Mouse (Mus musculus): ENCODE results near the gene Ripk3. TPM values are rescaled to one million over a fixed set of nuclear protein-coding genes. Genes with fewer than 3 reads are reported as not detected.
"Not testable (repeated sequence)": the region's sequence is repeated elsewhere in the genome, so short reads cannot be mapped to it uniquely, and the experiment has no call there.

Ripk3 gene
- polyA plus RNA-seq, 1 experiment from 2014 or later: 4.3 TPM

DNA sequence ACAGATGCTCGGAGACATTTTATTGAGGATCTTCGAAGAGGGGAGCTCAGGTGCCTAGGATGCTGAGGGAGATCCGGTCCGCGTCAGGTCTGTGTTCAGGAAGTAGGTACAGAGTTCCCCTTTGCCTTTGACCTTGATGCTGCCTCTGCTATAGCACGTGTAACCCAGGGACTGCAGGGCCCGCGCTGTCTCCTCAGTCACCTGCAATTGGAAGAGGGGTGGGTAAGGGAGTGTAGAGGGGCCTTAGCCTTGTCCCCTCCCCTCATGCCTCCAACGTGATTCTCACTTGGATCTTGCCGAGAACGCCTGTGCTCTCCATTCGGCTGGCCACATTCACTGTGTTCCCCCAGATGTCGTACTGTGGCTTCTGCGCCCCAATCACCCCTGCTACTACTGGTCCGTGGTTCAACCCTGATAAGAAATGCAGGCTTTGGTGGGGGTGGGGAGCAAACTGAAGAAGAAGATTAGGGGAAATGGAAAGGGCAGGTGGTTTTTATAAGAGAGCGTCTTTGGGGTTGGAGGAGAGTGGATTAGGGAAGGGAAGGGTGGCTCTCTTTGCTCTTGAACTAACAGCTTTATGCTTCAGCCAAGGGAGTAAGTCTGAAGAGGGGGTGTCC lies 19.5 kb downstream of the Ripk3 start:
- no peak overlapping the region for H3K4me3 ChIP-seq
- no peaks in the 10 kb centered on the region for H3K9me3 ChIP-seq
- H3K36me3 ChIP-seq: no peaks in the 10 kb centered on the region
- no peak overlapping the region for H3K4me2 ChIP-seq
- ATAC-seq (ENCODE audit: low read depth): no peak
- peaks cover 68% of the 10 kb centered on the region for H3K27me3 ChIP-seq
- peaks cover 10% of the 10 kb centered on the region for H3K4me1 ChIP-seq (replicated peaks)
- no peak overlapping the region for H3K27ac ChIP-seq (replicated peaks)
- WGBS: 75% methylated on average over 16 of the region's 16 CpGs
- no peak overlapping the region for H3K9ac ChIP-seq

DNA sequence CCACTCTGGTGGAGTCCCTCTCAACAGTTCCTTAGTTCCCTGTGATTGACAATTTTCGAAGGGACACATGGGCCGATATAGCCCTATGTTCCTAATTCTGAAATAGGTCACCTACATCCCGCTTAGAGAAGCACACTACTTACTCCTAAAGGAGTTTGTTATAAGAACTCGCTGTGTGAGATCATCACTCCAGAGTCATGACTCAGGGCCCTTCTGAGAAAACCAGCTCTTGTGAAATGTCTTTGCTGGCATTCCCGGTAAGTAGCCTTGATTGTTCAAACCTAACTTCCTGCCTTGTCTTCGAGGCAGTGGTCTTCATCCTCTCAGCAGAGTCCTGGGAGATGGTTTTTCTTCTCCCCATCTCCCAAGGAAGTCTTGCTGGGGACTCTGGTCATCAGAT lies 20.1 kb downstream of the Ripk3 start:
- Histone ChIP-seq H3K4me2 (no peak overlapping the region), H3K4me3 (no peak overlapping the region), H3K27me3 (peaks cover 72% of the 10 kb centered on the region), H3K4me1 (replicated peaks) (peaks cover 10% of the 10 kb centered on the region), H3K9me3 (no peaks in the 10 kb centered on the region), H3K9ac (no peak overlapping the region), H3K27ac (replicated peaks) (no peak overlapping the region), H3K36me3 (no peaks in the 10 kb centered on the region)
- ATAC-seq (ENCODE audit: low read depth): no peak
- 87% methylated on average over 6 of the region's 6 CpGs for WGBS

DNA sequence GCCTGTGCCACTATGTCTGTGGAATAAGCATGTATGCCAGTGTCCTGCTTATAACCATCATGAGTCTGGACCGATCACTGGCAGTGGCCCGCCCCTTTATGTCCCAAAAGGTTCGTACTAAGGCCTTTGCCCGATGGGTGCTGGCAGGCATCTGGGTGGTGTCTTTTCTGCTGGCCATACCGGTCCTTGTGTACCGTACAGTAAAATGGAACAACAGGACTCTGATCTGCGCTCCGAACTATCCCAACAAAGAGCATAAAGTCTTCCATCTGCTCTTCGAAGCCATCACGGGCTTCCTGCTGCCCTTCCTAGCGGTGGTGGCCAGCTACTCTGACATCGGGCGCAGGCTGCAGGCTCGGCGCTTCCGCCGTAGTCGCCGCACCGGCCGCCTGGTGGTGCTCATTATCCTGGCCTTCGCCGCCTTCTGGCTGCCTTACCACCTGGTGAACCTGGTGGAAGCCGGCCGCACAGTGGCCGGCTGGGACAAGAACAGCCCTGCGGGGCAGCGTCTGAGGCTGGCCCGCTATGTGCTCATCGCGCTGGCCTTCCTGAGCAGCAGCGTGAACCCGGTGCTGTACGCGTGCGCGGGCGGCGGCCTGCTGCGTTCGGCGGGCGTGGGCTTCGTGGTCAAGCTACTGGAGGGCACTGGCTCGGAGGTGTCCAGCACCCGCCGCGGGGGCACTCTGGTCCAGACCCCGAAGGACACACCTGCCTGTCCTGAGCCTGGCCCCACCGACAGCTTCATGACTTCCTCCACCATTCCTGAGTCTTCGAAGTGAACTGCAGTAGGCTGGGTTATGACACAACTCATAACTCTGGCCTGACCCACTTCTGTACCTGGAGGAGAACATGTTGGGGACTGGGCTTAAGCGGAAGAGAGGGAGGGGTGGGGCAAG lies 20.9 kb downstream of the Ripk3 start:
- peak overlapping the region; percentile 80 for H3K4me2 ChIP-seq
- ATAC-seq (ENCODE audit: low read depth): peak; percentile 69
- H3K9me3 ChIP-seq: no peaks in the 10 kb centered on the region
- 12% methylated on average over 52 of the region's 52 CpGs for WGBS
- H3K9ac ChIP-seq: peak overlapping the region; percentile 75
- no peak overlapping the region for H3K27ac ChIP-seq (replicated peaks)
- H3K4me1 ChIP-seq (replicated peaks): peaks cover 11% of the 10 kb centered on the region
- H3K4me3 ChIP-seq: peak overlapping the region; percentile 44
- no peaks in the 10 kb centered on the region for H3K36me3 ChIP-seq
- peaks cover 76% of the 10 kb centered on the region for H3K27me3 ChIP-seq

DNA sequence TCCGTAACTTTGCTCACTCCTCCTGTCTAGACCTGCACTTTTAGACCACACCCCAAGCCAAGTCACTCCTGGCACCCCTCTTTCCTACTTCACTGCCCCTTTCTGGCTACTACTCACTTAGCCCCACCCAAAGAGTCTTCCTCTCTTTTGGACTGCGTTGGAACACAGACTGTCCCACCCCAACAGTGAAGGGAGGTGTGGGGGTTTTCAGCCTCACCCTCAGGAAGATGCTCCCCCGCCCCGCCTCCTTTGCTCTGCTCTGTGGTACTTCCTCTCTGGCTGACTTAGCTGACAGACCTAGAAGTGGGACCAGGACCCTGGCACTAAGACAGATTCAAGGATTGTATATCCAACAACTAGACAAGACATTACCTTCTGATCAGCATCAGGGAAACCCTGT lies 23.0 kb downstream of the Ripk3 start, which contains the start of gene Ltb4r1:
Gene Ltb4r1, plus strand, starts transcription at position 267 of the 400 bp plus-strand sequence.
- Histone ChIP-seq H3K4me2 (no peak within 1 kb of the TSS), H3K27me3 (peaks cover 93% of the 10 kb centered on the region), H3K36me3 (no peaks in the 10 kb centered on the region), H3K27ac (replicated peaks) (no peak within 1 kb of the TSS), H3K9me3 (no peaks in the 10 kb centered on the region), H3K4me1 (replicated peaks) (peaks cover 27% of the 10 kb centered on the region), H3K4me3 (no peak within 1 kb of the TSS), H3K9ac (no peak within 1 kb of the TSS)
- no peak for ATAC-seq (ENCODE audit: low read depth)
- 78% methylated on average over 4 of the region's 4 CpGs for WGBS

DNA sequence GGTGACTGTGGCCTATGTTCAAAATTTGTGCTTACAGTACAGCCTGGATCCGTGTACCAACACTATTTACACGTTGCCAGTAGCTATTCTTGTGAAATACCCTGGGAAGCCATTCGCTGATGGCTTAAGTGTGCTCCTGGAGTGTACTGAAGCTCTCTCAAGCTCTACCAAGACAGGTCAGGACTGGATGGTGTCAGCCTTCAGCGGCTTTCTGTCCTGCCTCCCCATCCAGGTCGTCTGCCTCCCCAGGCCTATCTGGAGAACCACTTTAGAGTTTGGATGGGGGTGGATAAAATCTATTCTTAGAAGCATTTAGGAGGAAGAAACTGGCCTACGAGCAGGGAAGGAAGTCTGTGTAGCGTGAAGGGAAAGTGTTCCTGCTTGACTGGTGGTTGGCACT lies 25.5 kb downstream of the Ripk3 start:
- no peaks in the 10 kb centered on the region for H3K9me3 ChIP-seq
- H3K27ac ChIP-seq (replicated peaks): no peak overlapping the region
- H3K36me3 ChIP-seq: no peaks in the 10 kb centered on the region
- H3K4me3 ChIP-seq: no peak overlapping the region; the same call in 1 of the 2 replicates
- 61% methylated on average over 7 of the region's 7 CpGs for WGBS
- H3K27me3 ChIP-seq: peaks cover 74% of the 10 kb centered on the region
- no peak for ATAC-seq (ENCODE audit: low read depth)
- peak overlapping the region; percentile 79; the same call in 1 of the 2 replicates for H3K9ac ChIP-seq
- peaks cover 30% of the 10 kb centered on the region for H3K4me1 ChIP-seq (replicated peaks)
- peak overlapping the region; percentile 88; the same call in 1 of the 2 replicates for H3K4me2 ChIP-seq

DNA sequence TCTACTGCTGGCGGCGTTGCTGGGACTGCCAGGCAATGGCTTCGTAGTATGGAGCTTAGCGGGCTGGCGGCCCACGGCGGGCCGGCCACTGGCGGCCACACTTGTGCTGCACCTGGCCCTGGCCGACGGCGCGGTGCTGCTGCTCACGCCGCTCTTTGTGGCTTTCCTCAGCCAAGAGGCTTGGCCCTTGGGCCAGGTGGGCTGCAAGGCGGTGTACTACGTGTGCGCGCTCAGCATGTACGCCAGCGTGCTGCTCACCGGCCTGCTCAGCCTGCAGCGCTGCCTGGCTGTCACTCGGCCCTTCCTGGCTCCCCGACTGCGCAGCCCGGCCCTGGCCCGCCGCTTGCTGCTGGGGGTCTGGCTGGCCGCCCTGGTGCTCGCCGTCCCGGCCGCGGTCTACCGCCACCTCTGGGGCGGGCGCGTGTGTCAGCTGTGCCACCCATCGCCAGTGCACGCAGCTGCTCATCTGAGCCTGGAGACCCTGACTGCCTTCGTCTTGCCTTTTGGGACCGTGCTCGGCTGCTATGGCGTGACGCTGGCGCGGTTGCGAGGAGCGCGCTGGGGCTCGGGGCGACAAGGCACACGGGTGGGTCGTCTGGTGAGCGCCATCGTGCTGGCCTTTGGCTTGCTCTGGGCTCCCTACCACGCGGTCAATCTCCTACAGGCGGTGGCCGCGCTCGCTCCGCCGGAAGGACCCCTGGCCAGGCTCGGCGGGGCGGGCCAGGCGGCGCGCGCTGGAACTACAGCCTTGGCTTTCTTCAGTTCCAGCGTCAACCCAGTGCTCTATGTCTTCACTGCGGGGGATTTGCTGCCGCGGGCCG lies 26.5 kb downstream of the Ripk3 start:
- under 1% methylated on average over 77 of the region's 77 CpGs for WGBS
- Histone ChIP-seq H3K27ac (replicated peaks) (peak overlapping the region; percentile 70), H3K4me2 (peak overlapping the region; percentile 88), H3K4me1 (replicated peaks) (peaks cover 23% of the 10 kb centered on the region), H3K4me3 (peak overlapping the region; percentile 52), H3K36me3 (no peaks in the 10 kb centered on the region), H3K9ac (peak overlapping the region; percentile 79), H3K9me3 (no peaks in the 10 kb centered on the region), H3K27me3 (peaks cover 65% of the 10 kb centered on the region)
- ATAC-seq (ENCODE audit: low read depth): peak; percentile 73

DNA sequence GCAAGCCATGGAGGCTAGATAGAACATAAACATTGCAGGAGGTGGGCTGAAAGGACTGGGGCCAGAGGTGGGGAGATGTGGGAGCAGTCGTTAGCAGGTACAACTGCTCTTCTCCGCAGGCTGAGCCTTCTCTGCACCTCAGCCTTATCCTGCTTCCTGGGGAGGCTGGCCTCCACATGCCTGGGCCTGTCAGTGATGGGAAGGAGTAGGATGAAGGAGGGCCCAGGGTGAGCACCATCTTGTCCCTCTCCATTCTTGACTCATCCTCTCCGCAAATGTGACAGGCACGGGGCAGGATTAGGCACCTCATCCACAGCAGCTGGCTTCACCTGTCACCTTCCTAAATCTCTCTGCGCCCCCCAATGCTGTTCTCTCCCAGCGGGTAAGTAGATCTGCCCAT lies 27.5 kb downstream of the Ripk3 start, which contains the start of gene Ltb4r2:
Gene Ltb4r2, plus strand, starts transcription at position 266 of the 400 bp plus-strand sequence.
- Histone ChIP-seq H3K27ac (replicated peaks) (peak within 1 kb of the TSS; percentile 70), H3K9ac (peak within 1 kb of the TSS; percentile 79), H3K4me1 (replicated peaks) (peaks cover 23% of the 10 kb centered on the region), H3K4me3 (peak within 1 kb of the TSS; percentile 52), H3K9me3 (no peaks in the 10 kb centered on the region), H3K4me2 (peak within 1 kb of the TSS; percentile 88), H3K27me3 (peaks cover 56% of the 10 kb centered on the region), H3K36me3 (peaks cover 8% of the 10 kb centered on the region)
- WGBS: 71% methylated on average over 6 of the region's 6 CpGs
- ATAC-seq (ENCODE audit: low read depth): no peak

DNA sequence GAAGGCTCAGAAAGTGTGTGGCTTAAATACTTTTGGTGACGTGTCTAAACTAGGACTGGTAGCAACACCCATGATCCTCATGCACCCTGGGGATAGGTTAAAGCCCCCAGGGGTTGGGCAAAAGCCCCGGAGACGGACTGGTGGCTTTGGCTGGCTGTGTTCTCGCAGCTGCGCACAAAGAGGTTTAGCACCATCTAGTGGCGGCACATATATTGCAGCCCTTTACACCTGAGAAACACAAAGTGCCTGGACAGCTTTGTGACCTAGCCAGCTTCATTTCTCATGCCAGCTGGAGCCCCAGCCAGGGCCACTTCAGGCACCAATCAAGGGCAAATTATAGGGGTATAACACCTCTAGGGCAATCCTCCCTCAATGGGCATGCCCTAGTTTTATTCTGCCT lies 28.5 kb downstream of the Ripk3 start:
- H3K4me3 ChIP-seq; H3K9me3 ChIP-seq; ATAC-seq (ENCODE audit: low read depth); H3K27ac ChIP-seq (replicated peaks); H3K9ac ChIP-seq: not testable (repeated sequence)
- H3K36me3 ChIP-seq: peaks cover 18% of the 10 kb centered on the region
- peaks cover 23% of the 10 kb centered on the region for H3K4me1 ChIP-seq (replicated peaks)
- peak overlapping the region; percentile 39 for H3K4me2 ChIP-seq
- WGBS: 4% methylated on average over 6 of the region's 6 CpGs
- H3K27me3 ChIP-seq: peaks cover 46% of the 10 kb centered on the region

DNA sequence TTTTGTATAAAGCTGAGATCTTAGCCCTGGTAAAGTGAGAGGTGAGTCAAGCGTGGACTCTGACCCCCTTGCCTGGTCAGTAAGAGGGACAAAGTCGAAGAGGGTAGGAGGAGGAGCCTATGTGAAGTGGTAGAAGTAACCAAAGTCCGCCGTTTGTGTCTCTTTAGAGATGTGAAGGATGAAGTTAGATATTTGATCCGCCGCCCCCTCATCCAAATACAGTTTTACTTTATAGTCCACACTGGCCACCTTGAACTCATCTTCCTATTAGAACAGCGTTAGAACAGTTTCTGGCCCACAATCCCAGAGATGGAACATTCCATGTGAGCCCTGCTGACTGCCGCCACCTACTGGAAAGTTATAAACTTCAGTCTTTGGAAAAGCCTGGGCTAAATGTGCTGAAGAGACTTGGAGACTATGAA lies 30.3 kb downstream of the Ripk3 start, which contains the start of gene Cideb:
Gene Cideb, minus strand, starts transcription at position 96 of the 422 bp plus-strand sequence.
- H3K9ac ChIP-seq: no peak within 1 kb of the TSS
- no peaks in the 10 kb centered on the region for H3K9me3 ChIP-seq
- peaks cover 23% of the 10 kb centered on the region for H3K4me1 ChIP-seq (replicated peaks)
- H3K36me3 ChIP-seq: peaks cover 36% of the 10 kb centered on the region
- H3K27me3 ChIP-seq: peaks cover 28% of the 10 kb centered on the region
- WGBS: 22% methylated on average over 8 of the region's 8 CpGs
- H3K27ac ChIP-seq (replicated peaks): no peak within 1 kb of the TSS
- ATAC-seq (ENCODE audit: low read depth): no peak
- no peak within 1 kb of the TSS for H3K4me3 ChIP-seq
- H3K4me2 ChIP-seq: peak within 1 kb of the TSS; percentile 20; the same call in 1 of the 2 replicates

DNA sequence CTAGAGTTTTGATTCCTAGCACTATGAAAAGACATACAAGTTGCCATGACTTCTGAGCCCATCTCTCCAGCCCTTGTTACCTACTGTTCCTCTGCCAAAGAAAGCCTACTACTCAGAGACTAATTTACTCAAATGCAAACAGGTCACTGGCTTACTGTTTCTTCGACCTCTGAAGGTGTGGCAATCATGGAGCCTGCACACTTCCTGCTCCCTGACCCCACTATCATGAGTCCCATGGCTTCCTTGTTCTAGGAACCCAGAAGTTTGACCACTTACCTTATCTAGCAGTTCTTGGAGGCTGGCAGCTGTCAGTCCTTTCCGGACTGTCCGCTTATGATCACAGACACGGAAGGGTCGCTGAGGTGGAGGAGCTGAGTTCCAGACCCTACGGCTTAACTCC lies 31.1 kb downstream of the Ripk3 start:
- Histone ChIP-seq H3K9ac (no peak overlapping the region), H3K9me3 (no peaks in the 10 kb centered on the region), H3K27ac (replicated peaks) (no peak overlapping the region), H3K4me2 (no peak overlapping the region), H3K4me1 (replicated peaks) (peaks cover 19% of the 10 kb centered on the region), H3K4me3 (no peak overlapping the region), H3K36me3 (peaks cover 44% of the 10 kb centered on the region), H3K27me3 (peaks cover 20% of the 10 kb centered on the region)
- ATAC-seq (ENCODE audit: low read depth): no peak
- WGBS: 81% methylated on average over 6 of the region's 6 CpGs

DNA sequence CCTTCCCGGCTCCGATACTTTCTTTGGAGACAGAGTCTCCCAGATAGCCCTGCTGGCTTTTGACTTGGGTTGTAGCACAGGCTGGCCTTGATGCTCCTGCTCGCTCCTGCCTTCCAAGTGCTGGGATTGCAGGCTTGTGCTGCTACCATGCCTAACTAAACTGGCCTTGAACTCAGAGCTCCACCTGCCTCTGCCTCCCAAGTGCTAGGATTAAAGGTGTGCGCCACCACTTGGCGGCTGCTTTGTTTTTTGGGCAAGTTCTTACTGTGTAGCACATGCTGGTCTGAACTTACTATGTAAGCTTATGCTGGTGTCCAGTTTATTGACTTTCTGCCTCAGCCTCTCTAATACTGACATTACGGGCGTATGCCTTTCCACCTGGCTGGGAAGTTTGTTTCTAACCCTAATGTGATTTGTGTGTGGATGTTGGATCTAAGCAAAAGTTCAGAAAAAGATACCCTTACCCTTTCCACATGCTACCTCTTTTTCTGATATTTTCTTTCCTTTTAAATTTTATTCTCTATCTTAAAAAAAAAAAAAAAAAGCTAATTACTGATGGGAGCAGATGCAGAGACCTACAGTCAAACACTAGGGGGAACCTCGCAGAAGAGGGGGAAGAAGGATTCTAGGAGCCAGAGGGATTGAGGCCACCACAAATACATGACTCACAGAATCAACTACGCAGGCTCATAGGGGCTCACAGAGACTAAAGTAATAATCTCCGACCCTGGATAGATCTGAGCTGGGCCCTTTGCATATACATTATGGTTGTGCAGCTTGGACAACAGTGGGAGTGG lies 41.4 kb downstream of the Ripk3 start:
- H3K4me3 ChIP-seq: peak overlapping the region; percentile 79
- peak overlapping the region; percentile 84; the same call in 1 of the 2 replicates for H3K9ac ChIP-seq
- H3K27ac ChIP-seq (replicated peaks): no peak overlapping the region
- ATAC-seq (ENCODE audit: low read depth): no peak
- peaks cover 40% of the 10 kb centered on the region for H3K4me1 ChIP-seq (replicated peaks)
- peak overlapping the region; percentile 99 for H3K4me2 ChIP-seq
- H3K27me3 ChIP-seq: no peaks in the 10 kb centered on the region
- 89% methylated on average over 10 of the region's 10 CpGs for WGBS
- peaks cover 40% of the 10 kb centered on the region for H3K36me3 ChIP-seq
- no peaks in the 10 kb centered on the region for H3K9me3 ChIP-seq

All from neural tube, embryonic 13.5 days (tissue).